Mouse (Mus musculus) heart, embryonic 12.5 days (tissue): ENCODE results near the gene Pecam1. TPM values are rescaled to one million over a fixed set of nuclear protein-coding genes. Genes with fewer than 3 reads are reported as not detected.
A peak's percentile ranks its signal among the peaks of the same experiment; 100 is the strongest.

Source experiments
- ATAC-seq: fragments of 200-750 bp; cut with Nextera tagmentation; 2 replicates; pipeline ENCODE4 v1.8.0; 2017; ENCODE audit warnings: moderate TSS enrichment, moderate library complexity; ENCODE audit not compliant: insufficient number of reproducible peaks, low FRiP score
- H3K27ac ChIP-seq: fragments of 300-500 bp; sonication (generic); 2 replicates; pipeline ENCODE4 v1.5.1; 2016; ENCODE audit warnings: mild to moderate bottlenecking, moderate library complexity; ENCODE audit not compliant: poor library complexity, severe bottlenecking
- H3K27me3 ChIP-seq: fragments of 300-500 bp; sonication (generic); replicated peaks from 2 replicates; pipeline ENCODE4 v1.6.1; 2016; ENCODE audit warnings: mild to moderate bottlenecking, moderate library complexity
- H3K36me3 ChIP-seq: fragments of 300-500 bp; sonication (generic); 2 replicates; pipeline ENCODE4 v1.6.1; 2016; ENCODE audit warnings: mild to moderate bottlenecking, moderate library complexity
- H3K4me1 ChIP-seq: fragments of 300-500 bp; sonication (generic); replicated peaks from 2 replicates; pipeline ENCODE4 v1.6.1; 2016; ENCODE audit warnings: mild to moderate bottlenecking
- H3K4me2 ChIP-seq: fragments of 300-500 bp; sonication (generic); 2 replicates; pipeline ENCODE4 v1.6.1; 2016; ENCODE audit warnings: mild to moderate bottlenecking, moderate library complexity
- H3K4me3 ChIP-seq: fragments of 300-500 bp; sonication (generic); 2 replicates; pipeline ENCODE4 v1.5.1; 2016; ENCODE audit warnings: mild to moderate bottlenecking
- H3K9ac ChIP-seq: fragments of 300-500 bp; sonication (generic); 2 replicates; pipeline ENCODE4 v1.6.1; 2016; ENCODE audit warnings: mild to moderate bottlenecking, moderate library complexity
- H3K9me3 ChIP-seq: fragments of 300-500 bp; sonication (generic); replicated peaks from 2 replicates; pipeline ENCODE4 v1.6.1; 2016; ENCODE audit warnings: mild to moderate bottlenecking, moderate library complexity
- WGBS: fragments of 180-500 bp; shearing (Covaris S2); methylation state at CpG from one replicate; pipeline ENCODE4 v1.1.7; 2016; 5-methylcytosine and 5-hydroxymethylcytosine counted together
- polyA plus RNA-seq: library from polyadenylated mRNA; unstranded; fragments of >200 nt; fragmentation: Nextera tagmentation; extraction: Ambion mirVana; gene quantifications from 2 replicates; pipeline ENCODE4 v1.2.1, GENCODE M21; 2016

The Pecam1 gene
- polyA plus RNA-seq, 1 experiment from 2014 or later: 67.9 TPM

- H3K4me1 ChIP-seq: peaks cover 9% of the 10 kb centered on the region
- H3K36me3 ChIP-seq: peaks cover 26% of the 10 kb centered on the region
- H3K4me2 ChIP-seq: no peak overlapping the region
- H3K9ac ChIP-seq: no peak overlapping the region
- no peaks in the 10 kb centered on the region for H3K9me3 ChIP-seq
- no peaks in the 10 kb centered on the region for H3K27me3 ChIP-seq
- no peak overlapping the region for H3K27ac ChIP-seq
- ATAC-seq: no peak
- H3K4me3 ChIP-seq: no peak overlapping the region
- 66% methylated on average over 4 of the region's 4 CpGs for WGBS
These were observed 57.5 kb downstream of the Pecam1 start for GRCm38 (mm10) chr11:106692890-106693289.

GRCm38 (mm10) chr11:106688375-106688774 lies 62.1 kb downstream of the Pecam1 start:
- no peak for ATAC-seq
- 70% methylated on average over 5 of the region's 5 CpGs for WGBS
- Histone ChIP-seq H3K27ac (no peak overlapping the region), H3K9ac (no peak overlapping the region), H3K36me3 (peaks cover 18% of the 10 kb centered on the region), H3K4me2 (no peak overlapping the region), H3K9me3 (no peaks in the 10 kb centered on the region), H3K4me1 (peaks cover 9% of the 10 kb centered on the region), H3K27me3 (no peaks in the 10 kb centered on the region), H3K4me3 (no peak overlapping the region)

DNA sequence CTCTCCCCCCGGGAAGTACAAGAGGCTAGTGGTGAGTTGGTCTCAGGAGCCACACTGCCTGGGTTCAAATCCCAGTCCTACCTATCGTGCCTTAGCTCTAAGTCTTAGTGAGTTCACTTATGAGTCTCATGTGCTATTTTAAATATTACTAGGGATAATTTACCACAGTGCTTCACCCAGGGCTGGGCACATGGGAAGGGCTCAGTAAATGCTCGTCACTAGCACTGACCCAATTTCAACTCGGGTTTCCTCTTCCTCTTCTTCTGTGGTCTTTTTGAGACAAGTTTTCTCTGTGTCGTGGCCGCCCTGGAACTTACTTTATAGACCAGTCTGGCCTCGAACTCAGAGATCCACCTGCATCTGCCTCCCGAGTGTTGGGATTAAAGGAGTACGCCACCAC lies 63.1 kb downstream of the Pecam1 start:
- H3K36me3 ChIP-seq: peaks cover 18% of the 10 kb centered on the region
- no peak overlapping the region for H3K4me2 ChIP-seq
- H3K27ac ChIP-seq: no peak overlapping the region
- H3K9ac ChIP-seq: no peak overlapping the region
- WGBS: 83% methylated on average over 9 of the region's 9 CpGs
- peaks cover 9% of the 10 kb centered on the region for H3K4me1 ChIP-seq
- no peak overlapping the region for H3K4me3 ChIP-seq
- H3K27me3 ChIP-seq: no peaks in the 10 kb centered on the region
- ATAC-seq: no peak
- no peaks in the 10 kb centered on the region for H3K9me3 ChIP-seq

DNA sequence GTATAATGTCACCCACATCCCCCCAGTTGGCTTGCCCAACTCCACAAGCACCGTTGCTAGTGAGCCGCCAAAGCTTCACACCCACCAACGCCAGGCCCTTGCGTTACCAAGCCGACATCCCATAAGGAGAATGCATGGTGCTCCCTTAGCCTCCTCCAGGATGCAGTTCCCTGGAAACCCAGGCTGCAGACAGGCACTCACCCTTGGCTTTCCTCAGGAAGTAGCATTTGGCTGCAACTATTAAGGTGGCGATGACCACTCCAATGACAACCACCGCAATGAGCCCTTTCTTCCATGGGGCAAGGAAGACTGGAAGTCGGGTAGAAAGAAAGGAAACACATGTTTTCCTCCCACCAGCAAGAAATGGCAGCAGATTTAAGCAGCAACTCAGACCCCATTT lies 66.4 kb downstream of the Pecam1 start:
- H3K9me3 ChIP-seq: no peaks in the 10 kb centered on the region
- no peak overlapping the region for H3K4me2 ChIP-seq
- H3K36me3 ChIP-seq: peaks cover 5% of the 10 kb centered on the region; the same call in 1 of the 2 replicates
- no peak overlapping the region for H3K9ac ChIP-seq
- peaks cover 18% of the 10 kb centered on the region for H3K4me1 ChIP-seq
- no peaks in the 10 kb centered on the region for H3K27me3 ChIP-seq
- no peak for ATAC-seq
- no peak overlapping the region for H3K4me3 ChIP-seq
- WGBS: 88% methylated on average over 8 of the region's 8 CpGs
- H3K27ac ChIP-seq: no peak overlapping the region

DNA sequence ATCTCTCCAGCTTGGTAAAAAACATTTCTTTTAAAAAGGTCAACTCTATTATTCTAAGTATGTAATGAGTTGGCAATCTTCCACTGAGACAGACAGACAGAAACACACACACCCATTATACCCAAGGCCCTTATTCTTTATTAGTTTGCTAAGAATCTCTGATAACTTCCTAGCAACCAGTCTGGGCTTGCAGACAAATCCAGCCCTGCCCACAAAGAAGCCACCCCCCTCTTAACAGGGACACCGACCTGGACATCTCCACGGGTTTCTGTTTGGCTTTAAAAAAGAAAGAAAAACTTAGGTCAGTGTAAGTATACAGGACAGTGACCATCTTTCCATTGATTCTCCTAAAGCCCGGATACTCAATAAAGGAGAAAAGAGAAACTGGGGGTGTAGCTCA lies 67.1 kb downstream of the Pecam1 start:
- Histone ChIP-seq H3K27me3 (no peaks in the 10 kb centered on the region), H3K4me3 (no peak overlapping the region), H3K36me3 (peaks cover 5% of the 10 kb centered on the region; the same call in 1 of the 2 replicates), H3K27ac (no peak overlapping the region), H3K4me1 (peaks cover 16% of the 10 kb centered on the region), H3K9me3 (no peaks in the 10 kb centered on the region), H3K9ac (no peak overlapping the region), H3K4me2 (no peak overlapping the region)
- no peak for ATAC-seq
- 72% methylated on average over 3 of the region's 3 CpGs for WGBS

- WGBS: 77% methylated on average over 6 of the region's 6 CpGs
- H3K27me3 ChIP-seq: no peaks in the 10 kb centered on the region
- H3K4me2 ChIP-seq: no peak overlapping the region
- ATAC-seq: no peak
- peaks cover 5% of the 10 kb centered on the region; the same call in 1 of the 2 replicates for H3K36me3 ChIP-seq
- peaks cover 31% of the 10 kb centered on the region for H3K4me1 ChIP-seq
- no peaks in the 10 kb centered on the region for H3K9me3 ChIP-seq
- no peak overlapping the region for H3K4me3 ChIP-seq
- no peak overlapping the region for H3K27ac ChIP-seq
- H3K9ac ChIP-seq: no peak overlapping the region
These were observed 69.3 kb downstream of the Pecam1 start for GRCm38 (mm10) chr11:106681138-106681537.

DNA sequence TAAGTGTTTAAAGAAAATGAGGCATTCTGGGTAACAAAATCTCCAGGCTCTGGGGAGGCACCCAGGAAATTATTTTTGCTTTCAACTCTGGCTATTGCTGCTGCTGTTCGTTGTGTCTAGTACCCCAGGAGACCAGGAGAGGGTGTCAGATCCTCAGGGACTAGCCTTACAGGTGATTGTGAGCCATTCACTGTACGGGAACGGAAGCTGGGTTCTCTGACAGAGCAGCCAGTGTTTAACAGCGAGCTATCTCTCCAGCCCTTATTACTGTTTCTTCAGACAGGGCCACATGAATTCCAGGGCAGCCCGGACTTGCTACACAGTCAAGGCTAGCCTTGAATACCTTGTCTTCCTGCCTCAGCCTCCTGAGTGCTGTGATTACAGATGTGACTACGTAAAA lies 70.6 kb downstream of the Pecam1 start:
- H3K27me3 ChIP-seq: no peaks in the 10 kb centered on the region
- no peak overlapping the region for H3K4me3 ChIP-seq
- H3K27ac ChIP-seq: no peak overlapping the region
- 53% methylated on average over 6 of the region's 6 CpGs for WGBS
- no peak overlapping the region for H3K4me2 ChIP-seq
- peaks cover 5% of the 10 kb centered on the region; the same call in 1 of the 2 replicates for H3K36me3 ChIP-seq
- peaks cover 43% of the 10 kb centered on the region for H3K4me1 ChIP-seq
- no peaks in the 10 kb centered on the region for H3K9me3 ChIP-seq
- no peak for ATAC-seq
- no peak overlapping the region for H3K9ac ChIP-seq

- Histone ChIP-seq H3K4me1 (peaks cover 61% of the 10 kb centered on the region), H3K36me3 (peaks cover 5% of the 10 kb centered on the region; the same call in 1 of the 2 replicates), H3K27ac (peak overlapping the region; percentile 38; the same call in 1 of the 2 replicates), H3K27me3 (no peaks in the 10 kb centered on the region), H3K9me3 (no peaks in the 10 kb centered on the region), H3K4me3 (no peak overlapping the region), H3K4me2 (no peak overlapping the region), H3K9ac (no peak overlapping the region)
- ATAC-seq: peak; percentile 54
- WGBS: 48% methylated on average over 10 of the region's 10 CpGs
These were observed 72.4 kb downstream of the Pecam1 start for GRCm38 (mm10) chr11:106677910-106678591.

- WGBS: 62% methylated on average over 4 of the region's 4 CpGs
- Histone ChIP-seq H3K4me1 (peaks cover 65% of the 10 kb centered on the region), H3K27ac (no peak overlapping the region; the same call in 1 of the 2 replicates)
These were observed 73.1 kb downstream of the Pecam1 start for GRCm38 (mm10) chr11:106677331-106677730.

GRCm38 (mm10) chr11:106675875-106676274 lies 74.6 kb downstream of the Pecam1 start:
- Histone ChIP-seq H3K9me3 (no peaks in the 10 kb centered on the region), H3K9ac (no peak overlapping the region), H3K36me3 (no peaks in the 10 kb centered on the region), H3K27me3 (no peaks in the 10 kb centered on the region), H3K27ac (peak overlapping the region; percentile 85), H3K4me3 (no peak overlapping the region), H3K4me1 (peaks cover 77% of the 10 kb centered on the region), H3K4me2 (no peak overlapping the region)
- no peak for ATAC-seq
- WGBS: 78% methylated on average over 5 of the region's 5 CpGs

More at GRCm38 (mm10) chr11:106677331-106677730, 73.1 kb downstream of the Pecam1 start:
- H3K36me3 ChIP-seq: peaks cover 5% of the 10 kb centered on the region; the same call in 1 of the 2 replicates
- no peaks in the 10 kb centered on the region for H3K9me3 ChIP-seq
- H3K9ac ChIP-seq: no peak overlapping the region
- H3K27me3 ChIP-seq: no peaks in the 10 kb centered on the region
- H3K4me2 ChIP-seq: no peak overlapping the region
- H3K4me3 ChIP-seq: no peak overlapping the region
- no peak for ATAC-seq

GRCm38 (mm10) chr11:106675201-106675726 lies 75.2 kb downstream of the Pecam1 start:
- H3K27ac ChIP-seq: peak overlapping the region; percentile 85
- no peak overlapping the region for H3K9ac ChIP-seq
- no peaks in the 10 kb centered on the region for H3K9me3 ChIP-seq
- H3K27me3 ChIP-seq: no peaks in the 10 kb centered on the region
- H3K4me1 ChIP-seq: peaks cover 80% of the 10 kb centered on the region
- ATAC-seq: no peak
- no peak overlapping the region for H3K4me3 ChIP-seq
- WGBS: 44% methylated on average over 10 of the region's 10 CpGs
- peak overlapping the region; percentile 59 for H3K4me2 ChIP-seq
- H3K36me3 ChIP-seq: no peaks in the 10 kb centered on the region
